Mouse (Mus musculus) adrenal gland (tissue): Measurements from ENCODE around the gene Jade1.

Experiments used
- intact Hi-C: fragments of 180-260 bp; cut with DNase I; formaldehyde crosslinking; loops from one replicate; pipeline ENCODE4 v1.15.1; 2025

Gene Jade1

DNA sequence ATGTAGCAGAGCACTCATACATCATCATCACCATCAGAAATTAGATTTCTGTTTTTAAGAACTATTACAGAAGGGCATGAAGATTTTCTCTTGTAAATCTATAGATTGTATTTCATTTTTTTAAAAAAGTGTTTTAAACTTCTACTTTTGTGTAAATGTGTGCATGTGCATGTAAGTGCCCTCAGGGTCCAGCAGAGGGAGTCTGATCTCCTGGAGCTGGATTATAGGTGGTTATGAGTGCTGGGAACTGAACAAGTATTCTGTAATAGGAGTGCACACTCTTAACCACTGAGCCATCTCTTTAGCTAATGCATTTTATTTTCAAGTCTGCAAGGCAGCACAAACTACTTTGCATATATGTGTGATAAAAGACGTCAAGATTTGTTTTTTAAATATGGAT lies 100.1 kb downstream of the Jade1 start:
- intact Hi-C loops: no loop called here
